Mouse (Mus musculus) ES-Bruce4 (cell line): Measurements from ENCODE around the gene Ikbkg.

Experiments used
- CTCF ChIP-seq: IDR thresholded peaks from one replicate; pipeline ENCODE4 v1.8.1; 2011; ENCODE audit warnings: low read depth, low read length
- EP300 ChIP-seq: IDR thresholded peaks from 2 replicates; pipeline ENCODE4 v1.6.1; 2011; ENCODE audit warnings: low read depth, low read length; ENCODE audit not compliant: insufficient read depth
- POLR2A ChIP-seq: IDR thresholded peaks from one replicate; pipeline ENCODE4 v1.8.1; 2011; ENCODE audit warnings: low read length; ENCODE audit not compliant: insufficient read depth

- no peak for TF ChIP-seq EP300
- no peak for TF ChIP-seq POLR2A
- no peak for TF ChIP-seq CTCF
Observed at GRCm38 (mm10) chrX:74428146-74428825, 35.2 kb downstream of the Ikbkg start.
